Mouse (Mus musculus) left cerebral cortex, postnatal 36 days (tissue): ENCODE measurements at regions not wholly inside any gene's neighbourhood (a gene's known extent, or its start where the extent isn't known, plus 50 kb on each side); places are given as distances from the start of the nearest gene placed in this dataset.

Source experiments
- DNase-seq, 2 experiments: peaks; one replicate each; pipeline ENCODE4 v3.0.0; 2021 to 2022; ENCODE audit warnings: low spot score in 2 of 2, mixed read lengths in 1 of 2
- intact Hi-C: fragments of 180-260 bp; cut with DNase I; formaldehyde crosslinking; loops from one replicate; pipeline ENCODE4 v1.15.1; 2025

GRCm38 (mm10) chr5:4697346-4698095 is 60.3 kb downstream of the Fzd1 start:
- no peak for DNase-seq
- intact Hi-C loops, result no loop called here

GRCm38 (mm10) chr5:4696701-4697100 is 61.1 kb downstream of the Fzd1 start:
- DNase-seq, result no peak

GRCm38 (mm10) chr5:4689130-4689529 is 68.7 kb downstream of the Fzd1 start:
- intact Hi-C loops, result no loop called here
- no peak for DNase-seq

More at GRCm38 (mm10) chr5:4696701-4697100, 61.1 kb downstream of the Fzd1 start:
- intact Hi-C loops, result no loop called here

DNA sequence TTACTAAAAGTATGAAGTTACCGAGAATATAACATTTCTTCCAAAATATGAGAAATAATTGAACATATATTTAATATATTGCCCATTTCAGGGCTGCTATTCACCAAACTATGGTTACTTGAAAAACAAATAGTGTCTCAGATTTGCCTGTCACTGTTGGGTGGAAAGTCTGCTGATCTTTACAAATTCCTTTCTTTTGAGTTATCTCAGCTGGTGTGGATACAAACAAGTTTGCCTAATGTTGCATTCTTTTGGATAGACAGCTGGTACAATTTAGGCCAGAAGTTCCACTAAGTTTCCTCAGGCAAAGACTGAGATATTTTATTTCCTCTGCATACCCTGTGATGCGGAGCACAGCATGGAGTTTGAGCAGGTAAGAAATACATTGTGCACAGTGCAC is 82.5 kb downstream of the Fzd1 start:
- intact Hi-C loops, result no loop called here
- DNase-seq, result no peak

DNA sequence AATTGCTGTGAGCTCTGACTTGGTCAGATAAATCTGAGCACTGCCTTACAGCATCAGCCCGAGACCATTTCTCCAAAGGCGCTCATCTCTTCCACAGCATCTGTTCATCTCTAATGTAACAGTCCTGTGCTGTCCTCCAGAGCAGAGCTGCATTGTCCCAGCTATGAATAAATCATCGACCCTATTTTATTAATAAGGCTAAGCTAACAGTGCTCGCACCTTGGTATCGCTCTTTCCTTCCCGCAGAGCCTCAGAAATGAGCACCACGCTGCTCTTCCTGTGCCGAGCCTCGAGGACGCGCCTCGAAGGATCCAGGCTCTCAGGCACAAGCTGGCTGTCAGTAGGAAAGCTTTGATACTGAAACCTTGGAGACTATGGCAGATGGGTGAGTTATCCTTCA is 91.5 kb downstream of the Fzd1 start:
- DNase-seq, result no peak
- intact Hi-C loops, result no loop called here

DNA sequence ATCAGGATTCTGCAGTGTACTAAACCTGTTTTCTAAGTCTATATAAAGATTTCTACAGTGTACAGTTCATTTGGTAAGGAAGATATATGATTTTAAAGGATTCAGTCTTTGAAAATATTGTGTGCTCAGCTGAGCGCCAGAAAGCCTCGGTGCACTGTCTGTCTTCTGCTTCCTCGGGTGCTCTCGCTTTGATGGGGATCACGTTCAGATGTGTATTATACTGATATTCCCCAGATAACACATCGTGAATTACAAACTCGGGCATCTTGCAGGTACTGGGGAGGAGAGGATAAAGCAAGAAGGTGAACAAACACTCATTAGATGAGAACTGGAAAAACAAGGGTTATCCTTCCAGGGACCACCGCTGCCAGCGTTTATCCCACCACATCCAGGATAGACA is 91.9 kb downstream of the Fzd1 start:
- DNase-seq, result no peak
- intact Hi-C loops, result no loop called here

- intact Hi-C loops, result no loop called here
- DNase-seq, result no peak
Observed at GRCm38 (mm10) chr5:4664918-4665317, 92.9 kb downstream of the Fzd1 start.

- intact Hi-C loops, result no loop called here
- no peak for DNase-seq
Observed at GRCm38 (mm10) chr5:4664488-4664887, 93.3 kb downstream of the Fzd1 start.

DNA sequence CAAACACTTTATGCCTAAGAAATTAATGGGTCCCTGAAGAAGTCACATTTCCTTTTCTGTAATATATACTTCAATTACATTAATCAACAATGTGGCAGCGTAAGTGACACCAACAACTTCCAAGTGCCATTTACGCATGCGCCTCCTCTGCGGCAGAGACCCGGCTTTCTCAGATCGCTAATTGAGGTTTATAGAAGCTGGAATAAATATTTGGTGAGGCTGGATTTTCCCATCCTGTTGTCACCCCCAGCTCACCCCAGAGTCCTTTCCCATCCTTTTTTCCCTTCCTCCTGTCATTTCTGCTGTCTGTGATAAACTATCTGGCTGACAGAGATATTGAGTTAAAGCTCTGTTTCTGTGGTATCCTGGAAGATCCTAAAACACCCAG is 95.6 kb downstream of the Fzd1 start:
- intact Hi-C loops, result no loop called here
- no peak for DNase-seq

DNA sequence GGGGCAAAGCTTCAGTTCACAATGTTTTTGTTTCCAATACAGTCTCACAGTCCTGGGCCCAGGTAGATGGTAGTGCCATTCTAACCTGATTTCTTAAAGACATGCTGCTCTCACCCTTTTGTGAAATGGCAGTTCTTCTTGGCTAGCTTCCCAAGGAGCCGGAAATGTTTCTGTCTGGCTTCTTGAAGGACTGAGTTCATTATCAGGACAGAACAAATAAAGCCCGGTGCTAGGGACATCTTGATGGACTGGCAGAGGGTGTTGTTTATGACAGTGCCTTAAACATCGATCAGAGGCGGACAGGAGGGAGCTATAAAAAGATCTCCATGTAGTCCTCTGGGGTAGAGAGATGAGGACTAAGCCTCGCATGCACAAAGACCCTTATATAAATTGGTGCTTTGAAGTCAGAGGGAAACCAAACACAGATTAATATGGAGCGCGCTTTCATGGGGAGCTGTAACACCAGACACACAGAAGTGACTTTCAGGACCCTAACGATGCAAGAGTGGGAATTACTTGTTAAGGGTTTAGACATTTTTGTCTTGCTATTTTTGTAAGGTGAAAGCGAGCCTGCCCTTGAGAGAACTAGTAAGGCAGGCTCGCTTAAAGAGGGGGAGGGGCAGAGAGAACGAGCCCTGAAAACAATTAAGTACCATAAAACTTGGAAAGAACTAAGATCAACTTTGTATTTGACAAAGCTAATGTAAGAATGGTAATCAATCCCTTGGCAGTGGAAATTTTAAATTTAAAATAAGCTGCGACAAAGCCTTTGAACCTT is 96.2 kb downstream of the Fzd1 start:
- intact Hi-C loops, result no loop called here
- no peak for DNase-seq

DNA sequence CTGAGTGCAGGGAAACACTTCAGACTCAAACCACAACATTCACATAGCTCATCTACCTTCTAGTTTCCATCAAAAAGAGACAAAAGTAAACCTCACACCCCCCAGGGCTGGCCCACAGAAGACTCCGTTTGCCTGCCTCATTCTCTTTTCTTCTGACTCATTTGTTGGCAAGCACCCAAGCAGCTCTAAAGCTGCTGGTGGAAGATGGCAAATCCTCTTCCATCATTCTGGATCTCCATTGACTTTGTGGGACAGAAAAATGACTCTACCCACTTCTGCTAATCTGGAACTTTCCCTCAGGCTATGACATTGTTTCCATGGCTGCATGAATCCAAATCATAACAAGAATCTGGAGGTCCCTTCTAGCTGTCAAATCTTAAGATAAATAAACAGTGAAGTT is 99.9 kb downstream of the Fzd1 start:
- no peak for DNase-seq
- intact Hi-C loops, result no loop called here

DNA sequence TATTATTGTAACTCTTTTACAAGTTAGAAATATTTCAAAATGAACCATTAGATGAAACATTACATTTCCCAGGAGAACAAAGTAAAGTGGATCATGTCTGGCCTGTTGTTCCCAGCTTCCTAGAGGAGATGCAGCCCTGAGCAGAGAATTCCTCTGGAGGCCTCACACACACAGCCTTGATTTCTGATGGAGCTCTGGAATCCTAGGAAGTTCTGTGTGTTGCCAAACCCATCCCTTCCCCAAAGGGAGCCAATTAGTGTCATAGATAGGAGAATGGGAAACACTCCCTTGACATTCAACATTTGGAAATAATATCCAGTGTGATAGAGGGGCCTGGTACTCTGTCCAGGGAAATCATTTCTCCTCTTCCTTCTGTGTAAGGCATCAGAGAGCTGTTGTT is 103.6 kb downstream of the Fzd1 start:
- DNase-seq, result no peak
- intact Hi-C loops, result no loop called here

DNA sequence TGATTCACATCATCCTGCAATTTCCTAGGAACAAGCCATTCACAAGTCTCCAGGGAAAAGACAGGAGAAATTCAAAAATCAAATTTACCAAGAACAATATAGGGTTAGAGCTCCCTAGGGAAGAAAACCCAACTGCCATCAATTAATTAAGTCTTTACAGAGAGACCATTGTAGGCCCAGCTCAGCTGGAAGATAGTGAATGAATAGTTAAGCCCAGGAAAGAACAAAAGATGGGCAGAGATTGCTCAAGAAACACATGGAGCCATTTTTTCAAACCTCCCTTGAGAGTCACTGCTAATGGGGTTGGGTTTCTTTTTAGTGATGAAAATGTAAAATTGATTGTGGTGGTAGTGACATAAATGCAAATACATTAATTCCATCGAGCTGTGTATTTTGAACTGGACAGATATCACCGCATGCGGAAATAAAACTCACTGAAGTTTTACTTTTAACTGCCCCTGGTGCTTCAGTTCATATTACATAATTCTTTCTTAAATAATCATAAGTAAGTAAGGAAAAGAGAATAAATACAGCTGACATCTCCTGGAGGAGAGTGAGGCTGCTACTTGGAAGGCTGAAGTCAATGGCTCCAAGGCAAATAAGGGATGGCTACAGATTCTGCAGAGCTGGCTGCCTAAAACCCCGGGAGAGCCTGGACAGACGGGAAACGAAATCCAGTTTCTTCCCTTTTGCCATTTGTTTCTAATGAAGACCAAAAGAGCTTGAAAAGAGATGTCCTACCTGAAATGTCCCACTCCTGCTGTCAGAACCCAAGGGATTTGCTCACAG is 106.5 kb downstream of the Fzd1 start:
- no peak for DNase-seq
- intact Hi-C loops, result no loop called here

DNA sequence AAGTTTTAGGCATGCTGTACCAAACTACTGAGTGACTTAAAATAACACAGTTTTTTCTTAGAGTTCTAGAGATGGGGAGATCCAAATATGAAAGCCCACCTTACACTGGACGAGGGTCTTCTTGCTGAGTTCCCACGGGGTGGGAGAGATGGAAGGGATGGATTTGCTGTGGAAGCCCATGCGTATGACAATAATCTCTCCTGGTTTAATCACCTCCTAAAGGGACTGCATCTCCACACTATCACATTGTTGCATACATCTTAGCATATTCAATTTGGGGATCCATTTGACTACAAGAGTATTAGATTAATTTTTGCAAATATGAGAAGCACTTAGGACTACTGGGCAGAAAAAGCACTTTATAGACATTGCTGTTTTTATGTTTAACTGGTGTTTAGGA is 107.1 kb downstream of the Fzd1 start:
- intact Hi-C loops, result no loop called here
- no peak for DNase-seq

- intact Hi-C loops, result no loop called here
- DNase-seq, result no peak
Observed at GRCm38 (mm10) chr5:4649858-4650556, 107.8 kb downstream of the Fzd1 start.

GRCm38 (mm10) chr5:4641041-4641440 is 116.8 kb downstream of the Fzd1 start:
- DNase-seq, result no peak
- intact Hi-C loops, result no loop called here

DNA sequence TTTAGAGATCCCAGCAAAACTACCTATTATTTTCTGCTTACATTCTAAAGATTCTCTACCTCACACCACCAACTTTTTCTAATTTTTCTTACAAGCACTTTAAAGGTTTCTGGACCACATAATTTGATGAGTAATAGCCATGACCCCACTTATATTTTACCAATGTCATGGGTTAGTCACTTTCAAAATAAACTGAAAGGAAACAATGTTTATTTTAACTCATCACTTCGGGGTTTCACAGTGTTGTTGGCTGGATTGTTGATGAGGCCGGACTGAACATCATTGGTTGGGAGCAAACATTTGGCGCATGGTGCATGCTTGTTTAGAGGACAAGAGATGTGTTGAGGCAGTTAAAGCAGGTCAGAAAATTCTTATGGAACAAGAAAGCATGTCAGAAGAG is 124.1 kb downstream of the Fzd1 start:
- DNase-seq, result no peak
- intact Hi-C loops, result no loop called here

DNA sequence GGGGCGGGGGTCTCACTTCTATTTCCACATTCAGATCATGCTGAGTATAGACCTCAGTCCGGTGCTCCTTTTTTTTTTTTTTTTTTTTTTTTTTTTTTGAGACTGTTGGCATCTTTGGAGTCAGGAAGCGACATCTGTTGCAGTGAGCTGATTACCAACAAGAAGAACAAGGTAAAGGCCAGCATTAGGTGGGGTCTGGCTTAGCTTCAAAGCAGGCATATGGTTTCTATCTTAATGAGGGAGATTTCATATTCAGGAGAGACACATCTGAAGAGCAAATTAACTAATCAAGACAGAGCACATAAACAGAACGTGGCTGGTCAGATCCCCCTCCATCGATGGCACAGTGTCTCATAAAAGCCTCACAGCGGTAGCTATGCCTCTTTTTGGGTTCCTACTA is 132.6 kb downstream of the Fzd1 start:
- DNase-seq, result no peak
- intact Hi-C loops, result no loop called here

GRCm38 (mm10) chr5:4623625-4624024 is 134.2 kb downstream of the Fzd1 start:
- intact Hi-C loops, result no loop called here
- DNase-seq, result no peak
